Mouse (Mus musculus) heart, embryonic 10.5 days (tissue): ENCODE measurements at regions not wholly inside any gene's neighbourhood (a gene's known extent, or its start where the extent isn't known, plus 50 kb on each side); places are given as distances from the start of the nearest gene placed in this dataset.

Experiments
- DNase-seq: peaks from one replicate; pipeline ENCODE4 v3.0.0-alpha.2; 2017; ENCODE audit warnings: low spot score
- H3K27ac ChIP-seq: fragments of 300-500 bp; sonication (generic); 2 replicates; pipeline ENCODE4 v1.5.1; 2016; ENCODE audit warnings: mild to moderate bottlenecking
- H3K27me3 ChIP-seq: fragments of 300-500 bp; sonication (generic); 2 replicates; pipeline ENCODE4 v1.6.1; 2016; ENCODE audit warnings: mild to moderate bottlenecking; ENCODE audit not compliant: poor library complexity, insufficient read depth, severe bottlenecking
- H3K36me3 ChIP-seq: fragments of 300-500 bp; sonication (generic); 2 replicates; pipeline ENCODE4 v1.6.1; 2016; ENCODE audit warnings: mild to moderate bottlenecking, moderate library complexity
- H3K4me1 ChIP-seq: fragments of 300-500 bp; sonication (generic); 2 replicates; pipeline ENCODE4 v1.6.1; 2016; ENCODE audit warnings: mild to moderate bottlenecking
- H3K4me3 ChIP-seq: fragments of 300-500 bp; sonication (generic); 2 replicates; pipeline ENCODE4 v1.5.1; 2016; ENCODE audit warnings: mild to moderate bottlenecking, moderate library complexity
- H3K9me3 ChIP-seq: fragments of 300-500 bp; sonication (generic); 2 replicates; pipeline ENCODE4 v1.6.1; 2016; ENCODE audit warnings: mild to moderate bottlenecking, moderate library complexity
- WGBS: fragments of 180-500 bp; shearing (Covaris S2); methylation state at CpG from one replicate; pipeline ENCODE4 v1.1.7; 2016; 5-methylcytosine and 5-hydroxymethylcytosine counted together

GRCm38 (mm10) chr12:26128851-26129250 lies 286.2 kb downstream of the Rnf144a start:
- peak; percentile 9 for DNase-seq
- Histone ChIP-seq H3K36me3 (no peaks in the 10 kb centered on the region), H3K27me3 (no peaks in the 10 kb centered on the region), H3K9me3 (no peaks in the 10 kb centered on the region), H3K4me1 (no peaks in the 10 kb centered on the region), H3K27ac (no peak overlapping the region), H3K4me3 (no peak overlapping the region)

- no peak overlapping the region for H3K27ac ChIP-seq
- no peaks in the 10 kb centered on the region for H3K27me3 ChIP-seq
- H3K4me3 ChIP-seq, result no peak overlapping the region
- H3K4me1 ChIP-seq, result no peaks in the 10 kb centered on the region
- DNase-seq, result peak; percentile 52
- WGBS, result 85% methylated on average over 9 of the region's 9 CpGs
- H3K9me3 ChIP-seq, result no peaks in the 10 kb centered on the region
- H3K36me3 ChIP-seq, result no peaks in the 10 kb centered on the region
Observed at GRCm38 (mm10) chr12:26126260-26126659, 288.8 kb downstream of the Rnf144a start.

GRCm38 (mm10) chr12:26124211-26124610 lies 290.8 kb downstream of the Rnf144a start:
- Histone ChIP-seq H3K4me1 (no peaks in the 10 kb centered on the region), H3K27me3 (no peaks in the 10 kb centered on the region), H3K27ac (no peak overlapping the region), H3K9me3 (no peaks in the 10 kb centered on the region), H3K4me3 (no peak overlapping the region), H3K36me3 (no peaks in the 10 kb centered on the region)
- DNase-seq, result peak; percentile 60
- WGBS, result 79% methylated on average over 2 of the region's 2 CpGs

- WGBS, result 71% methylated on average over 9 of the region's 9 CpGs
- peak; percentile 46 for DNase-seq
- no peaks in the 10 kb centered on the region for H3K4me1 ChIP-seq
- H3K27me3 ChIP-seq, result no peaks in the 10 kb centered on the region
- no peak overlapping the region for H3K27ac ChIP-seq
- no peak overlapping the region for H3K4me3 ChIP-seq
- H3K36me3 ChIP-seq, result no peaks in the 10 kb centered on the region
- H3K9me3 ChIP-seq, result no peaks in the 10 kb centered on the region
Observed at GRCm38 (mm10) chr12:26115339-26115912, 299.6 kb downstream of the Rnf144a start.

GRCm38 (mm10) chr12:26112166-26113019 lies 302.7 kb downstream of the Rnf144a start:
- no peaks in the 10 kb centered on the region for H3K27me3 ChIP-seq
- peak; percentile 59 for DNase-seq
- no peaks in the 10 kb centered on the region for H3K4me1 ChIP-seq
- no peak overlapping the region for H3K27ac ChIP-seq
- H3K9me3 ChIP-seq, result no peaks in the 10 kb centered on the region
- 76% methylated on average over 8 of the region's 8 CpGs for WGBS
- no peak overlapping the region for H3K4me3 ChIP-seq
- H3K36me3 ChIP-seq, result no peaks in the 10 kb centered on the region

GRCm38 (mm10) chr12:26109866-26110265 lies 305.2 kb downstream of the Rnf144a start:
- no peak overlapping the region for H3K4me3 ChIP-seq
- no peaks in the 10 kb centered on the region for H3K27me3 ChIP-seq
- WGBS, result 84% methylated on average over 6 of the region's 6 CpGs
- H3K27ac ChIP-seq, result no peak overlapping the region
- peak; percentile 33 for DNase-seq
- H3K36me3 ChIP-seq, result no peaks in the 10 kb centered on the region
- H3K4me1 ChIP-seq, result no peaks in the 10 kb centered on the region
- no peaks in the 10 kb centered on the region for H3K9me3 ChIP-seq

GRCm38 (mm10) chr12:26104372-26104771 lies 310.7 kb downstream of the Rnf144a start:
- 78% methylated on average over 3 of the region's 3 CpGs for WGBS
- Histone ChIP-seq H3K9me3 (no peaks in the 10 kb centered on the region), H3K27ac (no peak overlapping the region), H3K36me3 (no peaks in the 10 kb centered on the region), H3K4me3 (no peak overlapping the region), H3K27me3 (no peaks in the 10 kb centered on the region), H3K4me1 (no peaks in the 10 kb centered on the region)
- DNase-seq, result no peak

- no peaks in the 10 kb centered on the region for H3K4me1 ChIP-seq
- H3K36me3 ChIP-seq, result no peaks in the 10 kb centered on the region
- no peaks in the 10 kb centered on the region for H3K27me3 ChIP-seq
- no peak overlapping the region for H3K27ac ChIP-seq
- no peaks in the 10 kb centered on the region for H3K9me3 ChIP-seq
- H3K4me3 ChIP-seq, result no peak overlapping the region
- DNase-seq, result no peak
- WGBS, result 82% methylated on average over 4 of the region's 4 CpGs
Observed at GRCm38 (mm10) chr12:26102384-26102783, 312.7 kb downstream of the Rnf144a start.

GRCm38 (mm10) chr12:26100140-26100539 lies 314.9 kb downstream of the Rnf144a start:
- no peak for DNase-seq
- no peaks in the 10 kb centered on the region for H3K27me3 ChIP-seq
- no peaks in the 10 kb centered on the region for H3K4me1 ChIP-seq
- no peaks in the 10 kb centered on the region for H3K9me3 ChIP-seq
- WGBS, result 82% methylated on average over 2 of the region's 2 CpGs
- no peak overlapping the region for H3K4me3 ChIP-seq
- H3K36me3 ChIP-seq, result no peaks in the 10 kb centered on the region
- no peak overlapping the region for H3K27ac ChIP-seq

GRCm38 (mm10) chr12:26099176-26099575 lies 315.9 kb downstream of the Rnf144a start:
- DNase-seq, result no peak
- Histone ChIP-seq H3K4me3 (no peak overlapping the region), H3K27me3 (no peaks in the 10 kb centered on the region), H3K27ac (no peak overlapping the region), H3K9me3 (no peaks in the 10 kb centered on the region), H3K4me1 (no peaks in the 10 kb centered on the region), H3K36me3 (no peaks in the 10 kb centered on the region)
- WGBS, result 66% methylated on average over 5 of the region's 5 CpGs

GRCm38 (mm10) chr12:26092311-26092710 lies 322.7 kb downstream of the Rnf144a start:
- DNase-seq, result no peak
- H3K27me3 ChIP-seq, result no peaks in the 10 kb centered on the region
- no peaks in the 10 kb centered on the region for H3K9me3 ChIP-seq
- H3K27ac ChIP-seq, result no peak overlapping the region
- no peak overlapping the region for H3K4me3 ChIP-seq
- WGBS, result 75% methylated on average over 5 of the region's 5 CpGs
- H3K36me3 ChIP-seq, result no peaks in the 10 kb centered on the region
- no peaks in the 10 kb centered on the region for H3K4me1 ChIP-seq

GRCm38 (mm10) chr12:26091865-26092264 lies 323.2 kb downstream of the Rnf144a start:
- DNase-seq, result no peak
- no peak overlapping the region for H3K4me3 ChIP-seq
- H3K27me3 ChIP-seq, result no peaks in the 10 kb centered on the region
- 69% methylated on average over 3 of the region's 3 CpGs for WGBS
- H3K36me3 ChIP-seq, result no peaks in the 10 kb centered on the region
- H3K9me3 ChIP-seq, result no peaks in the 10 kb centered on the region
- H3K4me1 ChIP-seq, result no peaks in the 10 kb centered on the region
- H3K27ac ChIP-seq, result no peak overlapping the region

GRCm38 (mm10) chr12:26088389-26088788 lies 326.7 kb downstream of the Rnf144a start:
- 82% methylated on average over 3 of the region's 3 CpGs for WGBS
- H3K27me3 ChIP-seq, result no peaks in the 10 kb centered on the region
- no peak overlapping the region for H3K4me3 ChIP-seq
- no peaks in the 10 kb centered on the region for H3K9me3 ChIP-seq
- H3K4me1 ChIP-seq, result no peaks in the 10 kb centered on the region
- no peak overlapping the region for H3K27ac ChIP-seq
- H3K36me3 ChIP-seq, result no peaks in the 10 kb centered on the region
- DNase-seq, result no peak
